Mouse (Mus musculus) mouse trophoblast stem cell (cell line): Measurements from ENCODE around the gene Eef1b2.

Experiments
- in situ Hi-C, 2 experiments: fragments of 300-500 bp; cut with MseI, MboI; formaldehyde crosslinking; loops; 2 replicates in 1 of 2; 3 replicates in 1 of 2; pipeline ENCODE4 v1.15.1; 2025

Eef1b2 gene

DNA sequence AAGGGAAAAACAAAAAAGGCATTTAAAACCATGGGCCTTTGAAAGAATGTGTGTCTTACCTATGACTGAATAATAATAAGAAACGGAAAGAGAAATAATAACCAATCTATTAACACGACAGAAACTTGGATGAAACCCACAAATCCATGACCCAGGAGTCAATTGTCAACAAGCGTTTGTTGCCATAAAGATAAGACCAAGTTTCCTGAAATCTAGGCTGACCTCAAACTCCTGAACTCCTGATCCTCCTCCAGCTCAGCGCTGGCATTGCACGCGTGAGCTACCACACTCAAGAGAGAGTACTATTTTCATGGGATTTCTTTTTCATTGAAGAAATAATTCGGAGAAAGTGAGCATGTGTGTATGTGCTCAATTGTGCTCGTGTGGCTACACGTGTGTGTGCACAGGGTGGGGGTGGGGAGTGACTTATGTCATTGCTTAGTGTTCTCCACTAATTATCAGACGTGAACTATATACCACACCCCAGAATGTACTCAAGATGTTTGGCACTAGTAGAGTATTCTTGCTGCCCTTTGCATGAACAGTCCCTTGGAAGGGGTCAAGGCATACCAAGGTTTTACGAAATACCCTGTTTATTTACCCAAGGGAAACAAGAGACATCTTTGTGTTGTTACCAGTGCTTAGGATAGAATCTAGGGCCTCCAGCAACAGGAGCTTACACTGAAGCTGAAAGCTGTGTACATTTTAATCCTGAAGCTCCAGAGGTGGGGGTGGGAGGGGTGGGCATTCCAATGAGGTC, 15.9 kb downstream of the Eef1b2 start:
- in situ Hi-C loops, result no loop called here

DNA sequence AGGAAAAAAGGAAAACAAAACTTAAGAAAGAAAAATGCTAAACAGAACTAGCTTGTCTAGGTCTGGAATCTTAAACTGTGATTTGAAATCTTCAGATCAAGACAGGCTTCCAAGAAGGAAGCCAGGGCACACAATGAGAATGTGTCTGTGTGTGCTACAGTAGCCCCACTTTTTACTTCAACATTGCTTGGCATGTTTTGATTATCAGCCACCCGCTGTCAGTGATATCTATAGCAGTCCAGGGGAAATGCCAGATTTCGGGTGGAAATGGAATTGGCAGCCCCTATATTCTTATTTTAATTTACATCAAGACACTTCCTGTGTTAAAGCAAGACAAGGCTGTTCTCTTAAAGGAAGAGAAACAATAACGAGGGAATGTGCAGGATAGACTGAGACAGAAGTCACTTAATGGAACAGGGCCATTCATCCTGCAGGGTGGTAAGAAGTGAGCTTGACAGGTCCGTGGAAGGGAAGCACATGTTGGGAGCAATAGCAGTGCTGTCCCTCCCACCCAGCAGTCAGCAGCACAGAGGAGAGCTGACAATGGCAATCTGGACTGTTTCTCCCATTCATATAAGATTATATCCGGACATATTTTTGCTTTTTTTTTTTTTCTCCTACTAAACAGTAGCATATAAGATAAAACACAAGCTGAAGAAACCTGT, 19.4 kb downstream of the Eef1b2 start:
- in situ Hi-C loops, result no loop called here

- in situ Hi-C loops, result no loop called here
Observed at GRCm38 (mm10) chr1:63199387-63199786, 22.8 kb downstream of the Eef1b2 start.

DNA sequence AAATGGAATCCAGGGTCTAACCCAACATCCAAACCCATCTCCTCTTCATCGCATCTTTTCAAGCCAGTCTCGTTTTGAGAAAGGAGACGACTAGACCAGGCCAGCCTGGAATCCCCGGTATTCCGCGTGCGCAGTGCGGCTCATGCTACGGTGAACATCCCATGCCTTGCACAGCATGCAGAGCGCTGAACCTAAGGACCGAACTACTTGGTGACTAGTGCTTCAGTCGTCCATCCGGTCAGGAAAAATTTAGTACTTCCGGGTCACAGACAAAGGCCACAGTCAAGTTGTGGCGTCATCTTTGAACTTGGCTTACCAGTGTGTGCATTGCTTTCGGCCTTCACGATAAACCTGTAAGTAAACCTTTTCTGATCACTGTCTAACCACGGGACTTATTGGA, 23.7 kb downstream of the Eef1b2 start:
- in situ Hi-C loops, result no loop called here

DNA sequence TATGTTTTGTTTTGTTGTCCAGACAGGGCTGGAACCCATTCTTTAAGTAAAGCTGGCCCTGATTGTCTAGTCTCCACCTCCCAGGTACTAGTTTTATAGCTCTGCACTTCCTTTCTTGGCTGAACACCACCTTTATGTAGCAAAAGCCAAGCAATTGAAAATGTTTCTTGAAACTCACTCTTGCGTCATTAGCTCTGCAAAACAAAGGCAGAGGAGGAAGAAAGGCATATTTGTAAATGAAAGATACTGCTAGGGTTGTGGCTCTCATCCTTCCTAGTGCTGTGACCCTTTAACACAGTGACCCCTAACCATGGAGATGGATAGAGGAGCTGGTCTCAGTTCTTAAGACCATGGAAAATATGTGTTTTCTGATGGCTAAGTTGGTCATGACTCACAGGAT, 25.0 kb downstream of the Eef1b2 start:
- in situ Hi-C loops, result no loop called here

DNA sequence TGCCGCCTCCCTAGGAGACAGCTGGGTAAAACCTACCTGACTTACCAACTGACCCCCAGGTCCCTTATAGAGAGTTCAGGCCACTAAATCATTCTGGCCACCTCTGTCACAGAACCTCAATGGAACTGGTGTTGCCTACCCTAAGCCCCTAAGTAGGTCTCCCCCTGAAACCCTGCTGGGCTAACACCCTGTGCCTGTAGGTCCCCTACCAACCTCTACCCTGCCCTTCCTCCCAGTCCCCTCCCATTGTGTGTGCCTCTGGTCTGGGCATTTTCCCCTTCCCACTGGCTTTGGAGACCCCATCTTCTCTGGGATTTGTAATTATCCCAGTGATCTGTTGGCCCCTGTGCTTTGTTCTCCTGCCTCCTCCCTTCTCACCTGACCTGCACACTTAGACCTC, 26.8 kb downstream of the Eef1b2 start:
- in situ Hi-C loops, result no loop called here

DNA sequence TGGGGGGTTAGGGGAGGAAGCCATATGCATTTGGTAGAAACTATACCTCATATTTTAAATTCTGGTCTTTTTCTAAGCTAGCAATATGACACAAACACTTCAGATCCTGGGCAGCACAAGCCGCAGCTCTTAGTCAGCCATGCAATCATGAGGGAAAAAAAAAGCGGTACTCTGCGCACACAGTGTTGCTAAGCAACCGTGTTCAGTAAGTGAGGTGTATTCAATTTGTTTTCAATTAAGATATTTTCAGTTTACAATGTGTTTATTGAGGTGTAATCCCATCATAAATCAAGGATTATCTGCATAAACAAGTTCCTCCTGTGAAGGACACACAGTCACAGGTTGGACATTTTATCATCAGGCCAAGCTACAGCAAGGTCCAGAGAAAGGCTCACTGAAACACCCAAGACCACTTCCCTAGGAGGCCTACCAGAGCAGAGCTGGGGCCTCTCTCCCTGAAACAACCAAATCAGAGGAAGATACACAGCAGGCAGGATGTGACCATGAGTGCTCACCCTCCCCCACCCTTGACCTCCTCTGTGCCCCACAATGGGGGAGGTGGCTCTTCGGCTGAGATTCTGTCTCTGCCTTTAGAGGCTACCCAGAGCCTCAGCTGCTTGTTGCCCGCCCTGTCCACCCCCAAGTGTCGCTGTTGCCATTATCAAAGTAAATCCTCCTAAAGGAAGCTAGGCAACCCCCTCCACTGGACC, 27.5 kb downstream of the Eef1b2 start:
- in situ Hi-C loops, result no loop called here

GRCm38 (mm10) chr1:63204660-63205394, 28.2 kb downstream of the Eef1b2 start:
- in situ Hi-C loops, result no loop called here

DNA sequence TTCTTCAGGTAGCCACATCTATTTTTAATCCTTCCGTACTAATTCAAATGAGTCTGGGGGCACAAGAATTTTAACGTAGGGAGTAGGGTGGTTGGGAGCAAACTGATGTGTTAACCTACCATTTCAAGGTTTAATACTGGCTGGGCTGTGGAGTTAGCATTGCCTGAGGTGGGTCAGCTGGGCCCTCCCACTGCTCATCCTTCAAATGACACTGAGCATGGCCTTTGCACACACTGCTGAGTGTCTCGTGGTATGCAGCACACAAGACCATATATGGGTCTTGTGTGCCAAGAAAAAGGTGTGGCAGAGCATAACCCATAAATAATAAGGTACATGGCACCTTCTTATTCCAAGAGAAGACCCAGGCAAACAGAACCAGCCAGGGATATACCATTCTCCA, 31.0 kb downstream of the Eef1b2 start:
- in situ Hi-C loops, result no loop called here

DNA sequence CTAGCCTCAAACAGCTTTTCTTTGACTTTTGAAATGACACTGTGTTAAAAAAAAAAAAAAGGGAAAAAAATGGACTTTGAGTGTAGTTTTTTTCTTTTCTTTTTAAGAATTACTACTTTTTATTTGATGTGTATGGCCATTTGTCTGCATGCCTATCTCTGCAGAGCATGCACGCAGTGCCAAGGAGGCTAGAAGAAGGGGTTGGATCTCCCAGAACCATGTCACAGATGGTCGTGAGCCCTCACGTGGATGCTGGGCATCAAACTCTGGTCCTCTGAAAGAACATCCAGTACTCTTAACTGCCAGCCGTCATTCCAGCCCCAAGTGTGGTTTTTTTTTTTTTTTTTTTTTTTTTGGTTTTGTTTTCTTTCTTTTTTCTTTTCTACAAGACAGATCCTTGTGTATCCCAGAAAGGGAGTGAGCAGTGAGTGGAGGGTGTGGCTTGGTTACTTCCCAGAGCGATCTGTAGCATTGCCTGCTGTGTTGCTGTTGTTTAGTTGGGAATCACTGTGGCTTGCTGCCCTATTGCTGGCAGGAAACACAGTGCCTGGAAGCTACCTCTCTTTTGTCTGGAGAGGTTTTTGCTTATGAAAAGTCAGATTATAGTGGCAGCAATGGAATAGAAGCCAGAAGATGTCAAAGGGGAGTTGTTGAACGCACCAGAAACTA, 33.4 kb downstream of the Eef1b2 start:
- in situ Hi-C loops, result no loop called here

GRCm38 (mm10) chr1:63213478-63214270, 37.0 kb downstream of the Eef1b2 start:
- in situ Hi-C loops, result no loop called here

GRCm38 (mm10) chr1:63214271-63214558, 37.6 kb downstream of the Eef1b2 start, which contains the start of gene Gpr1:
TSS of gene Gpr1 (minus strand) at chr1:63214543.
- in situ Hi-C loops, result no loop called here

GRCm38 (mm10) chr1:63214631-63215030, 38.0 kb downstream of the Eef1b2 start:
- in situ Hi-C loops, result no loop called here

GRCm38 (mm10) chr1:63219277-63219676, 42.7 kb downstream of the Eef1b2 start:
- in situ Hi-C loops, result no loop called here

GRCm38 (mm10) chr1:63225009-63225408, 48.4 kb downstream of the Eef1b2 start:
- in situ Hi-C loops, result no loop called here

DNA sequence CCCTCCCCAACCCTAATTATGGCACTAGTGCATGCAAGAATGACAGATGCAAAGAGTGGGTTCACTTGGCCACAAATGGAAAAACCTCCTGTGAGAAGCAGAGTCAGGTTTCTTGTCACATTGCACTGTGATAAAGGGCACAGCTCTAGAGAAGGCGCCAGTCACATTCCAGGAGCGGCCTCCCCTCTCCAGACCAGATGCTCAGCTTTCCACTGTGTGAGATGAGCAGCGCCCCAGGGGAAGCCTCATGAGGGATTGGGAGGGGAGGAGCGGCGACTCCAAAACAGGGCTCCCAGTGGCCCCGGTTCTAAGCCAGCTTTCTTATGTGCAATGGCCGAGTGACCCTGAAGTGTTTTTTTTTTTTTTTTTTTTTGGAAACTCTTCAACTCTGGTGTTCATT, 49.3 kb downstream of the Eef1b2 start:
- in situ Hi-C loops, result no loop called here

DNA sequence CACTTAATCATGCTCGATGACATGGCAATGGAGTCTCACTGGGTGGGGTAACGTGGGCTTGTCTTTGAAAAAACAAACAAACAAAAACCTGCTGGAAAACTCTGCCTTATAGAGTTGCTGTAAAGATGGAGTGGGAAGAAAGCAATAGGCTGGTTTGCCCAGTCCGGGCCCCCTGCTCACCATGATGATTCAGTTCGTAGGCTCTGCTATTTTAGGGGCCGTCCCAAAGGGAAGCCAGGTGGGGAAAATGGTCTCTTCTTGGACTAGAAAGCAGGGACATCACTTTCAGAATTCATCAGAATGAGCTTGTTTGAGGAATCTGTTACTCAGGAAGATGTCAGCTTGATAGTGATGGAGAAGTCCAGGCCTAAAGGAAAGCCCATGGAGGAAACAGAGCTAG, 50.6 kb downstream of the Eef1b2 start:
- in situ Hi-C loops, result no loop called here
